Mouse (Mus musculus) ES-Bruce4 (cell line): Measurements from ENCODE around the gene Tradd. TPM values are rescaled to one million over a fixed set of nuclear protein-coding genes. Genes with fewer than 3 reads are reported as not detected.
A peak's percentile ranks its signal among the peaks of the same experiment; 100 is the strongest.

Experiments used
- H3K27ac ChIP-seq: 2 replicates; pipeline ENCODE4 v1.5.1; 2012; ENCODE audit warnings: low read length, inconsistent platforms; ENCODE audit not compliant: insufficient read depth
- H3K27me3 ChIP-seq: 2 replicates; pipeline ENCODE4 v1.6.1; 2012; ENCODE audit warnings: mild to moderate bottlenecking, low read length, inconsistent platforms; ENCODE audit not compliant: control insufficient read depth, poor library complexity, insufficient read depth, severe bottlenecking
- H3K36me3 ChIP-seq: 2 replicates; pipeline ENCODE4 v1.6.1; 2012; ENCODE audit warnings: inconsistent platforms, mild to moderate bottlenecking, low read length, moderate library complexity; ENCODE audit not compliant: control insufficient read depth, poor library complexity, insufficient read depth, severe bottlenecking
- H3K4me1 ChIP-seq: one replicate; pipeline ENCODE4 v1.8.1; 2011; ENCODE audit warnings: low read length; ENCODE audit not compliant: control insufficient read depth, insufficient read depth
- H3K4me3 ChIP-seq: 2 replicates; pipeline ENCODE4 v1.5.1; 2011; ENCODE audit warnings: low read depth, mild to moderate bottlenecking, low read length
- H3K9ac ChIP-seq: 2 replicates; pipeline ENCODE4 v1.6.1; 2012; ENCODE audit warnings: low read depth, mild to moderate bottlenecking, inconsistent platforms; ENCODE audit not compliant: poor library complexity, severe bottlenecking
- H3K9me3 ChIP-seq: replicated peaks from 2 replicates; pipeline ENCODE4 v1.6.1; 2012; ENCODE audit warnings: mild to moderate bottlenecking, low read length, inconsistent platforms; ENCODE audit not compliant: control insufficient read depth, poor library complexity, insufficient read depth, severe bottlenecking
- CTCF ChIP-seq: IDR thresholded peaks from one replicate; pipeline ENCODE4 v1.8.1; 2011; ENCODE audit warnings: low read depth, low read length
- EP300 ChIP-seq: IDR thresholded peaks from 2 replicates; pipeline ENCODE4 v1.6.1; 2011; ENCODE audit warnings: low read depth, low read length; ENCODE audit not compliant: insufficient read depth
- POLR2A ChIP-seq: IDR thresholded peaks from one replicate; pipeline ENCODE4 v1.8.1; 2011; ENCODE audit warnings: low read length; ENCODE audit not compliant: insufficient read depth
- polyA plus RNA-seq: library from polyadenylated mRNA; stranded (reverse); fragments of >200 nt; gene quantifications from 2 replicates; pipeline ENCODE4 v1.2.4, GENCODE M21; 2011; ENCODE audit warnings: low read depth; ENCODE audit not compliant: missing spikeins, insufficient read depth, insufficient read length

Gene Tradd
- polyA plus RNA-seq, 1 experiment, result 4.7 TPM

- peaks cover 7% of the 10 kb centered on the region for H3K27me3 ChIP-seq
- H3K4me3 ChIP-seq, result peak overlapping the region; percentile 31
- H3K4me1 ChIP-seq, result no peaks in the 10 kb centered on the region
- TF ChIP-seq EP300, result 0 out of 2 replicates have a peak, but pooled peaks have one; percentile 7
- TF ChIP-seq POLR2A, result no peak
- H3K9ac ChIP-seq, result peak overlapping the region; percentile 9; the same call in 1 of the 2 replicates
- H3K9me3 ChIP-seq, result no peaks in the 10 kb centered on the region
- no peak overlapping the region for H3K27ac ChIP-seq
- H3K36me3 ChIP-seq, result no peaks in the 10 kb centered on the region
Observed at GRCm38 (mm10) chr8:105276292-105277120, 12.1 kb upstream of the Tradd start.

GRCm38 (mm10) chr8:105275840-105276239 lies 11.4 kb upstream of the Tradd start, which contains the start of gene Nol3:
TSS of gene Nol3 (plus strand) at chr8:105276140.
- Histone ChIP-seq H3K9me3 (no peaks in the 10 kb centered on the region), H3K4me1 (peaks cover 2% of the 10 kb centered on the region), H3K4me3 (peak within 1 kb of the TSS; percentile 31), H3K9ac (peak within 1 kb of the TSS; percentile 9; the same call in 1 of the 2 replicates), H3K27ac (no peak within 1 kb of the TSS), H3K27me3 (peaks cover 10% of the 10 kb centered on the region), H3K36me3 (no peaks in the 10 kb centered on the region)
- TF ChIP-seq EP300 (no peak), CTCF (no peak), POLR2A (no peak)

- H3K9ac ChIP-seq, result no peak overlapping the region
- TF ChIP-seq POLR2A (no peak), CTCF (no peak), EP300 (no peak)
- peaks cover 13% of the 10 kb centered on the region for H3K27me3 ChIP-seq
- no peak overlapping the region for H3K4me3 ChIP-seq
- no peaks in the 10 kb centered on the region for H3K9me3 ChIP-seq
- peaks cover 2% of the 10 kb centered on the region for H3K4me1 ChIP-seq
- H3K27ac ChIP-seq, result no peak overlapping the region
- no peaks in the 10 kb centered on the region for H3K36me3 ChIP-seq
Observed at GRCm38 (mm10) chr8:105275387-105275786, 11.0 kb upstream of the Tradd start.

DNA sequence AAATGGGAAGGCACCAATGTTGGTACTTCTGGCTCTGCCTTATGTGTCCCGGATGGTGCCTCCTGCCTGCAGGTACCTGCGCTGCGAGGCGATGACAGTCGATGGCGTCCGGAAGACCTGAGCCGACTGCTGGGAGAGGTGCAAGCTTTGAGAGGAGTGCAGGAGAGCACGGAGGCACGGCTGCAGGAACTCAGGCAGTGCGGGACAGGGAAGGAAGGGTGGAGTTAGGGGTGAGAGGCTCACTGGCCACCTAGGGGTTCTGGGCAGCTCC lies 6.4 kb upstream of the Tradd start:
- H3K9me3 ChIP-seq, result no peaks in the 10 kb centered on the region
- no peak overlapping the region for H3K9ac ChIP-seq
- TF ChIP-seq CTCF (no peak), EP300 (no peak), POLR2A (no peak)

DNA sequence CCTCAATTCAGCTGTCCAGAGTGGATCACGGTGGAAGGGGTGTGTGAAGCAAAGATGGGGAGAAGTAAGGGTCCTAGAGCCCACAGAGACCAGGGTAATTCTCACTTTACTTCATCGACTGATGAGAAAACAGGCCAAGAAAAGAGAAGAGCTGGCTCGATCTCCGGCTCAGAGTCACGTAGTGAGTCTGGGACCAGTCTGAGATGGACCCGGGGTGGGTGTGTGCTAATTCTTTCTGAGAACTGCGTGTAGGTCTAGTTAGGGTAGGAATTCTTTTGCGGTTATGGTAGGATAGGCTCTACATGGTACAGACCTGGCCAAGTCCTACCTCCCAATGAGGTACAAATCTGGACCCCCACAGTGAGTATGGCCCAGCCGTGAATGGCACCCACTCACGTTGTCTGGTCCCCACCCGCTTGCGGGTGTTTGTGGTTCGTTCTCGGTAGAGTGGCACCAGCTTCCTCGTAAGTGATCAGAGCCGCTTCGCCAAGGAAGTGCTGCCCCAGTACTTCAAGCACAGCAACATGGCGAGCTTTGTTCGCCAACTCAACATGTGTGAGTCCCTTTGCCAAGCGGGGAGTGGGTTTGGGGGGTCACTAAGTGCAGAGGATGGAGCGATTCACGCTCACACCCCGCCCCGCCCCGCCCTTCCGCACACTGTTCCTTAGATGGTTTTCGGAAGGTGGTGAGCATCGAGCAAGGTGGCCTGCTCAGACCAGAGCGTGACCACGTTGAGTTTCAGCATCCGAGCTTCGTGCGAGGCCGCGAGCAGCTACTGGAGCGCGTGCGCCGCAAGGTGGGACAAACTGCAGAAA lies 5.9 kb upstream of the Tradd start:
- Histone ChIP-seq H3K27me3 (peaks cover 18% of the 10 kb centered on the region), H3K4me1 (peaks cover 2% of the 10 kb centered on the region), H3K9ac (peak overlapping the region; percentile 54), H3K4me3 (peak overlapping the region; percentile 61), H3K9me3 (no peaks in the 10 kb centered on the region), H3K27ac (no peak overlapping the region), H3K36me3 (no peaks in the 10 kb centered on the region)
- TF ChIP-seq EP300 (no peak), POLR2A (no peak), CTCF (no peak)

More for the DNA sequence above, 6.4 kb upstream of the Tradd start:
- Histone ChIP-seq H3K4me3 (peak overlapping the region; percentile 61), H3K36me3 (no peaks in the 10 kb centered on the region), H3K27me3 (peaks cover 18% of the 10 kb centered on the region), H3K27ac (no peak overlapping the region), H3K4me1 (peaks cover 2% of the 10 kb centered on the region)

DNA sequence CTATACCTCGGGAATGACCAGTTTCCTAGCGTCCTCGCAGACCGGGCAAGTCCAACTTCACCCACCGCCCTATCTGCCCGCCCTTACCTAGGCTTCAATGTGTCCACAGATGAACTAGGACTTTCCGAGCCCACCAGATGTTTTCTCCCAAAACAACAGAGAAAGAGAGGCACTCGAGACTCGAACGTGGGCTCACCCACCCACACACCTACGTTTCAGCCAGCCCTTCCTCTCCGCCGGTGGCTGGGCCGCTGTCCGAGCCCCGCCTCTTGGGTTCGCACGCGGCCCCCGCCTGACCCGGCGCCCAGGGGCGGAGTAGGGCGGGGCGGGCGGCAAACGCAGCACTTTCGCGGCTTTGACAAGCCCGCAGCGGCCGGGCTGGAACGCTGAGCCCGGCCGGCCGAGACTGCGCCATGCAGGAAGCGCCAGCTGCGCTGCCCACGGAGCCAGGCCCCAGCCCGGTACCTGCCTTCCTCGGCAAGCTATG lies 5.1 kb upstream of the Tradd start, which contains the start of gene Hsf4:
Gene Hsf4 (plus strand): TSS at position 341 of the 487 bp plus-strand sequence.
- peaks cover 18% of the 10 kb centered on the region for H3K27me3 ChIP-seq
- H3K9ac ChIP-seq, result peak within 1 kb of the TSS; percentile 54
- H3K4me3 ChIP-seq, result peak within 1 kb of the TSS; percentile 61
- H3K4me1 ChIP-seq, result peaks cover 2% of the 10 kb centered on the region
- no peaks in the 10 kb centered on the region for H3K36me3 ChIP-seq
- TF ChIP-seq CTCF, result no peak
- TF ChIP-seq POLR2A, result peak; percentile 29
- no peak for TF ChIP-seq EP300
- no peaks in the 10 kb centered on the region for H3K9me3 ChIP-seq
- H3K27ac ChIP-seq, result no peak within 1 kb of the TSS
